Comparison of ENCODE assay signal across 26 mouse cellular contexts in the genomic region with DNA sequence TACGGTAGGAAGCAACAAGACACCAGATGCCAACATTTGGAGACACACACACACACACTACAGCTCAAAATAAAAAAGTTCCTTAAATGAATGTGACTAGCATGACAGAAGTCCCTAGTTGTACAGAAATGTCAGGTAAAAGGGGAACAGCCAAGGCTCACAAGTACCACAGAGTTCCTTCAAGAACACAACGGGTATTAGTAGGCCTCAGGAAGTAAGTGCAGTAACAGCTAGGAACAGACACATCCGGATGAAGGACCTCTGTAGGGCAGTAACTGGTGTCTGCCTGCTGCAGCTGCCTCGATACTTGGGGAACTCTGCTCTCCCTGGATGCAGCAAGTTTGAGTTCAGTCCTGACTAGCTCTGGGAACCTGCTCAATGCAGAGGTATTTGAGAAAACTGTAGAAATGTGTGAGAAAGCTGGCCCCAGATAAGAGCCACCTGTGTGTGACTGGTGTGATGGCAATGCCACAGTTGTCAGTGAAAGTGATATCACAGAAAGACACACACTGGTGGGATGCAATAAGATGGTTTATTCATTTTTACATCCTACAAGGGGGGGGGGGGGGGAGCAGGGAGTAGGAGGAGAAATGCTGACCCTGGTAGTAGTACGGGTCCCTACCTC. TPM values are rescaled to one million over a fixed set of nuclear protein-coding genes. Genes with fewer than 3 reads are reported as not detected.
DNase-seq lines count a peak whose midpoint lies in the region; ATAC-seq lines count a peak whose summit lies in the region.
"Had no signal": no experiment of that assay in that cellular context is flagged by ENCODE, and none has a peak within 500 bp of the region (broad histone marks: within the 10 kb centered on the region; RNA-seq: fewer than 3 reads in every experiment).

No protein-coding gene starts in this region.

- WGBS in liver, embryonic 13.5 days (ENCODE audit: insufficient replicate concordance), result 49% methylated on average over 5 of the region's 5 CpGs

- H3K27ac ChIP-seq in liver, embryonic 13.5 days, result no peak overlapping the region
- H3K27ac ChIP-seq: embryonic facial prominence, embryonic 12.5 days; embryonic facial prominence, embryonic 15.5 days; forebrain, embryonic 12.5 days; forebrain, embryonic 15.5 days; heart, adult 2 months; hindbrain, embryonic 10.5 days; hindbrain, embryonic 13.5 days had no signal

- ATAC-seq in megakaryocyte, adult 5-6 weeks (ENCODE audit: poor library complexity, severe bottlenecking), result no peak
- ATAC-seq in common myeloid progenitor, adult 5-6 weeks (replicated peaks; ENCODE audit: low read depth, poor library complexity, severe bottlenecking), result peak; percentile 36
- peak; percentile 61 for ATAC-seq in liver, embryonic 13.5 days (ENCODE audit: low read depth)
- ATAC-seq in megakaryocyte-erythroid progenitor cell, adult 5-6 weeks (replicated peaks; ENCODE audit: low FRiP score, low TSS enrichment, poor library complexity, severe bottlenecking), result peak; percentile 60
- no peak for ATAC-seq in erythroid progenitor cell, adult 5-6 weeks (replicated peaks; ENCODE audit: low FRiP score, poor library complexity, severe bottlenecking)
- ATAC-seq: forebrain, embryonic 15.5 days; hindbrain, embryonic 16.5 days; Patski had no signal

- H3K36me3 ChIP-seq in megakaryocyte, embryonic 14.5 days (replicated peaks; ENCODE audit: low read length), result peaks cover 97% of the 10 kb centered on the region
- H3K36me3 ChIP-seq in liver, embryonic 13.5 days, result peaks cover 74% of the 10 kb centered on the region

- peaks cover 30% of the 10 kb centered on the region for H3K4me1 ChIP-seq in megakaryocyte, embryonic 14.5 days
- peaks cover 12% of the 10 kb centered on the region for H3K4me1 ChIP-seq in liver, embryonic 13.5 days (replicated peaks)
- H3K4me1 ChIP-seq: embryonic facial prominence, embryonic 12.5 days; embryonic facial prominence, embryonic 15.5 days; forebrain, embryonic 12.5 days; forebrain, embryonic 15.5 days; hindbrain, embryonic 10.5 days; hindbrain, embryonic 13.5 days had no signal

- H3K9me3 ChIP-seq in megakaryocyte, embryonic 14.5 days, result no peaks in the 10 kb centered on the region
- no peaks in the 10 kb centered on the region for H3K9me3 ChIP-seq in liver, embryonic 13.5 days (replicated peaks)
- H3K9me3 ChIP-seq: embryonic facial prominence, embryonic 12.5 days; embryonic facial prominence, embryonic 15.5 days; forebrain, embryonic 12.5 days; forebrain, embryonic 15.5 days; hindbrain, embryonic 10.5 days; hindbrain, embryonic 13.5 days had no signal

- H3K9ac ChIP-seq in liver, embryonic 13.5 days, result no peak overlapping the region
- H3K9ac ChIP-seq: embryonic facial prominence, embryonic 12.5 days; embryonic facial prominence, embryonic 15.5 days; forebrain, embryonic 12.5 days; forebrain, embryonic 15.5 days; hindbrain, embryonic 13.5 days had no signal

- H3K4me2 ChIP-seq in liver, embryonic 13.5 days, result no peak overlapping the region
- H3K4me2 ChIP-seq: embryonic facial prominence, embryonic 12.5 days; embryonic facial prominence, embryonic 15.5 days; forebrain, embryonic 12.5 days; forebrain, embryonic 15.5 days; heart, embryonic 11.5 days; hindbrain, embryonic 13.5 days had no signal

- H3K27me3 ChIP-seq in megakaryocyte, embryonic 14.5 days (replicated peaks), result no peaks in the 10 kb centered on the region
- no peaks in the 10 kb centered on the region for H3K27me3 ChIP-seq in liver, embryonic 13.5 days
- H3K27me3 ChIP-seq: embryonic facial prominence, embryonic 12.5 days; embryonic facial prominence, embryonic 15.5 days; forebrain, embryonic 12.5 days; forebrain, embryonic 15.5 days; hindbrain, embryonic 13.5 days; Patski had no signal

- H3K4me3 ChIP-seq in megakaryocyte, embryonic 14.5 days (replicated peaks), result peak overlapping the region; percentile 15
- H3K4me3 ChIP-seq in liver, embryonic 13.5 days (replicated peaks), result no peak overlapping the region
- H3K4me3 ChIP-seq: embryonic facial prominence, embryonic 12.5 days; embryonic facial prominence, embryonic 15.5 days; forebrain, embryonic 12.5 days; forebrain, embryonic 15.5 days; heart, adult 2 months; hindbrain, embryonic 10.5 days; hindbrain, embryonic 13.5 days had no signal

- no peak for DNase-seq in liver, embryonic 13.5 days
- no peak for DNase-seq in right cerebral cortex, postnatal 36 days (ENCODE audit: low spot score in 2 of 2)
- no peak for DNase-seq in B cell, adult 2 months
- DNase-seq: adrenal gland, postnatal 10 days; adrenal gland, postnatal 36 days; cerebellum, adult 11-12 months; cerebellum, adult 8-10 months; cerebellum, postnatal 14 days; gastrocnemius, postnatal 25 days; heart, adult 2 months had no signal

RNA-seq across cellular contexts. Expression of a gene that starts 34.0 kb away (rescaled TPM):
- 0.06 TPM in 1 of 2 replicates, not detected in the other for polyA plus RNA-seq in megakaryocyte, embryonic 14.5 days (2012; ENCODE audit: insufficient read depth, low replicate concordance)
- total RNA-seq in megakaryocyte, adult 5-6 weeks (2015), result 0.02 TPM in 1 of 2 replicates, not detected in the other
- not detected in 2 replicates for total RNA-seq in megakaryocyte, adult 5-6 weeks (2017)
- total RNA-seq in common myeloid progenitor, adult 5-6 weeks (2017), result 1.8 TPM in 1 of 2 replicates, not detected in the other
- 0.03 and 0.15 TPM in 2 replicates for polyA plus RNA-seq in liver, embryonic 13.5 days (2015; fragmentation: Nextera tagmentation; extraction: Ambion mirVana)
- not detected in 2 replicates for total RNA-seq in megakaryocyte-erythroid progenitor cell, adult 5-6 weeks (2014; fragmentation: Nextera tagmentation)
- not detected in 2 replicates for total RNA-seq in megakaryocyte-erythroid progenitor cell, adult 5-6 weeks (2017)
- under 0.01 TPM in 1 of 2 replicates, not detected in the other for total RNA-seq in erythroid progenitor cell, adult 5-6 weeks (2015; ENCODE audit: low replicate concordance)
- 0.26 TPM in 1 of 2 replicates, not detected in the other for total RNA-seq in erythroid progenitor cell, adult 5-6 weeks (2017; ENCODE audit: low replicate concordance)
- total RNA-seq: gastrocnemius, adult 8-10 months had no signal
- polyA plus RNA-seq: heart, postnatal 0 days had no signal

Comparison
In these comparisons a context has a peak if more than half of its experiments do, and no peak if none do; other contexts are left out.
1. ATAC-seq: peak in common myeloid progenitor, adult 5-6 weeks (single experiment), liver, embryonic 13.5 days (single experiment) and megakaryocyte-erythroid progenitor cell, adult 5-6 weeks (single experiment); none in megakaryocyte, adult 5-6 weeks (single experiment) and erythroid progenitor cell, adult 5-6 weeks (single experiment).